Mouse (Mus musculus) E14TG2a.4 (cell line): ENCODE measurements around the gene Wiz.

Experiments
- CTCF ChIP-seq: conservative IDR thresholded peaks from 2 replicates; pipeline ENCODE4 v1.5.1; 2014; ENCODE audit warnings: low read length
- NANOG ChIP-seq: IDR thresholded peaks from 2 replicates; pipeline ENCODE4 v1.6.1; 2014; ENCODE audit warnings: borderline replicate concordance, low read length, mixed read lengths
- POU5F1 ChIP-seq: IDR thresholded peaks from 2 replicates; pipeline ENCODE4 v1.6.1; 2014; ENCODE audit warnings: low read length, borderline replicate concordance

DNA sequence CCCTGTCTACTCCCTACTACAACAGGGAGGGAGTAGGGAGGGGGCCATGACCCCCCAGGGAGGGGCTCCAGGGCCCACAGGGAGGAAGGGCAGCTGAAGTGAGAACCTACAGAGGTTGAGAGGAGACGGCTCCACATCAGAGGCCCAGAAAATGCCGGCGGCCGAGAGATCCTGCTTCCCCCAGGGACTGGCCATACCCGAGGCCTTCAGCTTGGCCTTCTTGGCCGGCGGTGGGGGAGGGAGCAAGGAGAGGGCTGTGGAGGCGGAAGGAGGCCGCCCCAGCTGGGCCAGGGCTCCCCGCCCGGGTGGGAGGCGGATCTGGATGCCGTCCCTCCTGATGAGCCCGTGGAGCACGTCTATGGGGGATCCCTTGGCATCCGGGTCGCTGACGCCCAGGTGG, 29.3 kb downstream of the Wiz start:
- TF ChIP-seq CTCF (no peak), NANOG (no peak), POU5F1 (no peak)
